Mouse (Mus musculus) E14TG2a.4 (cell line): ENCODE results near the gene Tigd3.

ENCODE experiments used
- CTCF ChIP-seq: conservative IDR thresholded peaks from 2 replicates; pipeline ENCODE4 v1.5.1; 2014; ENCODE audit warnings: low read length
- NANOG ChIP-seq: IDR thresholded peaks from 2 replicates; pipeline ENCODE4 v1.6.1; 2014; ENCODE audit warnings: borderline replicate concordance, low read length, mixed read lengths
- POU5F1 ChIP-seq: IDR thresholded peaks from 2 replicates; pipeline ENCODE4 v1.6.1; 2014; ENCODE audit warnings: low read length, borderline replicate concordance

DNA sequence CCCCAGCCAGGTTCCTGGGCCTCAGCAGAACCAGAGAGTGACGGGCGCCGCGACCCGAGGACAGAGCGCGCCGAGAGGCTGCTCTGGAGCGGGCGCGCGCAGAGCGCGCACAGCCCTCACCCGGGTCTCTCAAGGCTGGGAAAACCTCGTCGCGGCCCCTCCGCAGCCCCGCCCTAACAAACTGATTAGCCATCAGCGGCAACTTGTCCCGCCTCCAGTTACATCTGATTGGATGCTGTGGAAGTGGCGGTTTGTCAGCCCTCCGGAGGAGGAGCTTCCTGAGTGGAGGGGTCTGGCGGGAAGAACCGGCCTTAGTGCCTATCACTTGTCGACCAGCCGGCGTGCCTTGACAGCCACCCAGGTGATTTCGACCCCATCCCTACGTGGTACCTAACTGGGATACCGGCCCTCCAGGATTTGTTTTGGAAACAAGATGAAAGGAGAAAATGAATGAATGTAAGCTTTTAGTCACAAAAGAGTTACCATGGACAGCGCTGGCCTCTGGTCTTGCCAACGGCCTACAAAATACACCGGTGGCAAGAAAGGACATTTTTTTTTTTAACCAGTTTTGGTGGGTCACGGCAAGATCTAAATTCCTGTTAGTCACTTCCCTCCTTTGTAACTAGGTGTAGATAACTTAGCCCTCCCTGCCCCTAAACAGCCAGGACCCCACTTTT is at the start of gene Tigd3:
- no peak for TF ChIP-seq CTCF
- no peak for TF ChIP-seq NANOG
- TF ChIP-seq POU5F1, result no peak
